Mouse (Mus musculus) cerebellum, adult 2 months (tissue): ENCODE measurements around the gene Ifngr2.

Source experiments
- CTCF ChIP-seq: fragments of 200-500 bp; IDR thresholded peaks from 2 replicates; pipeline ENCODE4 v1.5.1; 2011; ENCODE audit warnings: low read depth, mild to moderate bottlenecking, control low read depth, low read length, moderate library complexity, borderline replicate concordance; ENCODE audit not compliant: insufficient read depth
- POLR2A ChIP-seq: fragments of 200-500 bp; IDR thresholded peaks from 2 replicates; pipeline ENCODE4 v1.6.1; 2011; ENCODE audit warnings: low read length, control low read depth, borderline replicate concordance; ENCODE audit not compliant: insufficient read depth

GRCm38 (mm10) chr16:91534888-91535287 lies 12.0 kb upstream of the Ifngr2 start:
- TF ChIP-seq POLR2A = no peak
- no peak for TF ChIP-seq CTCF
